Mouse (Mus musculus) ES-E14 (cell line): Measurements from ENCODE around the gene Slc12a1. TPM values are rescaled to one million over a fixed set of nuclear protein-coding genes. Genes with fewer than 3 reads are reported as not detected.

Experiments
- DNase-seq: peaks from one replicate; pipeline ENCODE4 v3.0.0-alpha.2; 2013; ENCODE audit warnings: low read depth, low spot score
- H3K27ac ChIP-seq: 2 replicates; pipeline ENCODE4 v1.5.1; 2012; ENCODE audit warnings: low read depth, mild to moderate bottlenecking, low read length, moderate library complexity, mixed read lengths; ENCODE audit not compliant: poor library complexity, insufficient read depth, severe bottlenecking
- H3K36me3 ChIP-seq: 2 replicates; pipeline ENCODE4 v1.6.1; 2012; ENCODE audit warnings: mild to moderate bottlenecking, low read length, moderate library complexity, mixed read lengths; ENCODE audit not compliant: control insufficient read depth, poor library complexity, insufficient read depth, severe bottlenecking
- H3K4me1 ChIP-seq, 2 experiments: fragments of 150-350 bp in 1 of 2; sonication (generic) in 1 of 2; 2 replicates each; pipeline ENCODE4 v1.6.1; 2012; ENCODE audit warnings: low read length in 2 of 2, mild to moderate bottlenecking in 1 of 2, mixed read lengths in 1 of 2; ENCODE audit not compliant: control insufficient read depth in 2 of 2, insufficient read depth in 2 of 2, poor library complexity in 1 of 2
- H3K4me3 ChIP-seq, 2 experiments: fragments of 150-350 bp in 1 of 2; sonication (generic) in 1 of 2; 2 replicates each; pipeline ENCODE4 v1.5.1; 2012; ENCODE audit warnings: low read length in 2 of 2, low read depth in 1 of 2, mild to moderate bottlenecking in 1 of 2, mixed read lengths in 1 of 2; ENCODE audit not compliant: insufficient read depth in 1 of 2, poor library complexity in 1 of 2, severe bottlenecking in 1 of 2
- H3K9ac ChIP-seq: 2 replicates; pipeline ENCODE4 v1.6.1; 2012; ENCODE audit warnings: low read depth, mild to moderate bottlenecking, low read length, mixed read lengths; ENCODE audit not compliant: poor library complexity, insufficient read depth, severe bottlenecking
- H3K9me3 ChIP-seq: fragments of 150-350 bp; sonication (generic); 2 replicates; pipeline ENCODE4 v1.6.1; 2012; ENCODE audit warnings: low read depth, mild to moderate bottlenecking, low read length; ENCODE audit not compliant: control insufficient read depth, insufficient read depth
- CHD2 ChIP-seq: IDR thresholded peaks from 2 replicates; pipeline ENCODE4 v1.6.1; 2014; ENCODE audit warnings: mild to moderate bottlenecking, low read depth, low read length, inconsistent platforms
- HCFC1 ChIP-seq: IDR thresholded peaks from 2 replicates; pipeline ENCODE4 v1.6.1; 2012; ENCODE audit warnings: low read length, inconsistent platforms, borderline replicate concordance; ENCODE audit not compliant: insufficient read depth
- MAFK ChIP-seq: IDR thresholded peaks from 2 replicates; pipeline ENCODE4 v1.6.1; 2014; ENCODE audit warnings: mild to moderate bottlenecking, low read depth, low read length, inconsistent platforms; ENCODE audit not compliant: insufficient read depth
- ZC3H11A ChIP-seq: IDR thresholded peaks from 2 replicates; pipeline ENCODE4 v1.6.1; 2012; ENCODE audit warnings: low read depth, mild to moderate bottlenecking, inconsistent platforms, low read length, borderline replicate concordance
- ZNF384 ChIP-seq: IDR thresholded peaks from 2 replicates; pipeline ENCODE4 v1.6.1; 2012; ENCODE audit warnings: low read depth, low read length, inconsistent platforms
- in situ Hi-C, 2 experiments: fragments of 600-800 bp; cut with MboI; formaldehyde crosslinking; loops; one replicate each; pipeline ENCODE4 v1.15.1; 2025; ENCODE audit warnings: low sequenced_read_pairs in 2 of 2, inconsistent platforms in 1 of 2; ENCODE audit not compliant: unreplicated experiment in 2 of 2
- total RNA-seq: library from RNA; depleted of rRNA; stranded (reverse); fragments of 300-350 nt; gene quantifications from 2 replicates; pipeline ENCODE4 v1.2.3, GENCODE M21; 2012

Slc12a1 gene
- total RNA-seq, 1 experiment, result 0.04 TPM

GRCm38 (mm10) chr2:125214592-125214991 is 62.3 kb downstream of the Slc12a1 start:
- in situ Hi-C loops, result no loop called here
- Histone ChIP-seq H3K4me3 (no peak overlapping the region), H3K4me1 (no peaks in the 10 kb centered on the region), H3K36me3 (no peaks in the 10 kb centered on the region), H3K9me3 (no peaks in the 10 kb centered on the region), H3K27ac (no peak overlapping the region), H3K9ac (no peak overlapping the region)
- DNase-seq, result peak; percentile 69
- peak; percentile 69; the same call in 1 of the 2 replicates for TF ChIP-seq ZC3H11A
- no peak for TF ChIP-seq CHD2

DNA sequence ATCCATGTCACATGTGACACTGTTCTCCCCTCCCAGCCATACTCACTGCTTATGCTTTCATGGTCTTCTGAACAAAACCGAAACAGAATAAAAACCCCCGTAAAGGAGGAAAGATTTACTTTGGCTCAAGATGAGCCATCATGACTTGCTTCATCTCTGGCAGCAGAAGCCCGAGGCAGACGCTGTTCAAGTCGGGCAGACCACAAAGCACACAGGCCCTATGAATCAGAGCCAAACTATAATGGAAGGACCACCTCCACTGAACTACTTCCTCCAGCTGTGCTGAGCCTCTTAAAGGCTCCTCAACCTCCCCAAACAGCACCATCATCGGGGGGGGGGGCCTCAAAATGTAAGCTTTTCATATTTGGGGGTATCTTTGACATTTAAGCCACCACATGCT is 65.0 kb downstream of the Slc12a1 start:
- H3K36me3 ChIP-seq, result no peaks in the 10 kb centered on the region
- no peak overlapping the region for H3K27ac ChIP-seq
- DNase-seq, result no peak
- in situ Hi-C loops, result no loop called here
- no peak for TF ChIP-seq ZC3H11A
- H3K4me3 ChIP-seq, result no peak overlapping the region
- H3K9ac ChIP-seq, result no peak overlapping the region
- H3K9me3 ChIP-seq, result no peaks in the 10 kb centered on the region
- H3K4me1 ChIP-seq, result no peaks in the 10 kb centered on the region

GRCm38 (mm10) chr2:125218566-125218965 is 66.3 kb downstream of the Slc12a1 start:
- Histone ChIP-seq H3K9ac (no peak overlapping the region), H3K9me3 (no peaks in the 10 kb centered on the region), H3K36me3 (no peaks in the 10 kb centered on the region), H3K4me3 (no peak overlapping the region), H3K27ac (no peak overlapping the region), H3K4me1 (no peaks in the 10 kb centered on the region)
- in situ Hi-C loops, result no loop called here
- TF ChIP-seq CHD2, result no peak
- TF ChIP-seq HCFC1, result no peak
- TF ChIP-seq ZNF384, result no peak
- TF ChIP-seq ZC3H11A, result no peak
- DNase-seq, result no peak

DNA sequence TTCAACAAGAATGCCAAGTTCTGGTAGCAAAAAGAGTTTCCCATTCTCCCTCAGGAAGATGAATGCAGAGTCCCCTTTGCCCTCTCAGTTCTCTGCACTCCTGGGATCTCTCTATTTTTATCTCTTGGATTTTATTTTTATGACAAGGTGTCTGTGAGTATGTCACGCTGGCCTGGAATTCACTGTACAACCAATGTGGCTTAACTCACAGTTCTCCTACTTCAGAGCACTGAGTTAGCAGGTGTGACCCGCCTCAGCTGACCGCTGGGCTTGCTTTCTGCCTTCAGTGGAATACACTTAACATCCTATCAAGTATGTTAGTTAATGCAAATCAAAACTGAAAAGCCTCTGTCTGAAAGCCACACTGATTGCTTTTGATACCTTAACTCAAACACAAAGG is 67.0 kb downstream of the Slc12a1 start:
- in situ Hi-C loops, result no loop called here
- no peak overlapping the region for H3K9ac ChIP-seq

DNA sequence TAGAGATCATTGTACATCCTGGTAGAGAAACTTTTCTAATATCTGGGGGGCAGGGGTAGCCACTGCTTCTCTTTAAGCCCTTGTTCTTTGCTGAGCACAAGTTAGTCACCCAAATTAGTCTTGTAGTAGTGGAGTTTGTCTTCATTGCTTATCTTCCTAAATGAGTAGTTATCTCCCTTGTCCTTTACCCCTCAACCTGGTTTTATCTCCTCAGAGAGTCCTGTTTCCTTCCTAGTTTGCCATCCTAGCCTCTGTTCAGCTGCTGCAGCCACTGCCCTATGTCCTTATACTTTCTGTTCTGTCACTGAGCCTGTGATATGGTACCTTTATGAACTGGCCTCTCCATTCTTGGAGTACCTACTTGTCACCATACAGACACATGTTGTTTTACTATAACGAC is 69.4 kb downstream of the Slc12a1 start:
- H3K27ac ChIP-seq, result no peak overlapping the region
- TF ChIP-seq MAFK, result no peak
- TF ChIP-seq CHD2, result no peak
- TF ChIP-seq ZC3H11A, result no peak
- no peak for TF ChIP-seq ZNF384
- no peak for TF ChIP-seq HCFC1
- H3K4me1 ChIP-seq, result no peaks in the 10 kb centered on the region
- no peaks in the 10 kb centered on the region for H3K9me3 ChIP-seq
- no peak overlapping the region for H3K9ac ChIP-seq
- no peak for DNase-seq
- in situ Hi-C loops, result no loop called here
- no peak overlapping the region for H3K4me3 ChIP-seq
- no peaks in the 10 kb centered on the region for H3K36me3 ChIP-seq

More for the DNA sequence above, 67.0 kb downstream of the Slc12a1 start:
- Histone ChIP-seq H3K36me3 (no peaks in the 10 kb centered on the region), H3K27ac (no peak overlapping the region), H3K9me3 (no peaks in the 10 kb centered on the region), H3K4me3 (no peak overlapping the region), H3K4me1 (no peaks in the 10 kb centered on the region)
- no peak for DNase-seq
- TF ChIP-seq CHD2, result no peak
- TF ChIP-seq ZC3H11A, result no peak
- no peak for TF ChIP-seq ZNF384
- no peak for TF ChIP-seq HCFC1
- TF ChIP-seq MAFK, result no peak
